Mouse (Mus musculus): ENCODE results near the gene Sppl3.

GRCm38 (mm10) chr5:115027109-115027508, 16.2 kb downstream of the Sppl3 start:
- TF ChIP-seq CTCF (IDR thresholded peaks at IDR 0.05; ENCODE audit: control insufficient read depth, insufficient read depth, insufficient replicate concordance, low read depth, low read length), result no peak
- TF ChIP-seq POLR2A (IDR thresholded peaks at IDR 0.05; ENCODE audit: control insufficient read depth, low read depth, low read length), result no peak
